Mouse (Mus musculus): Measurements from ENCODE around the gene Tmem170b.

Gene Tmem170b

DNA sequence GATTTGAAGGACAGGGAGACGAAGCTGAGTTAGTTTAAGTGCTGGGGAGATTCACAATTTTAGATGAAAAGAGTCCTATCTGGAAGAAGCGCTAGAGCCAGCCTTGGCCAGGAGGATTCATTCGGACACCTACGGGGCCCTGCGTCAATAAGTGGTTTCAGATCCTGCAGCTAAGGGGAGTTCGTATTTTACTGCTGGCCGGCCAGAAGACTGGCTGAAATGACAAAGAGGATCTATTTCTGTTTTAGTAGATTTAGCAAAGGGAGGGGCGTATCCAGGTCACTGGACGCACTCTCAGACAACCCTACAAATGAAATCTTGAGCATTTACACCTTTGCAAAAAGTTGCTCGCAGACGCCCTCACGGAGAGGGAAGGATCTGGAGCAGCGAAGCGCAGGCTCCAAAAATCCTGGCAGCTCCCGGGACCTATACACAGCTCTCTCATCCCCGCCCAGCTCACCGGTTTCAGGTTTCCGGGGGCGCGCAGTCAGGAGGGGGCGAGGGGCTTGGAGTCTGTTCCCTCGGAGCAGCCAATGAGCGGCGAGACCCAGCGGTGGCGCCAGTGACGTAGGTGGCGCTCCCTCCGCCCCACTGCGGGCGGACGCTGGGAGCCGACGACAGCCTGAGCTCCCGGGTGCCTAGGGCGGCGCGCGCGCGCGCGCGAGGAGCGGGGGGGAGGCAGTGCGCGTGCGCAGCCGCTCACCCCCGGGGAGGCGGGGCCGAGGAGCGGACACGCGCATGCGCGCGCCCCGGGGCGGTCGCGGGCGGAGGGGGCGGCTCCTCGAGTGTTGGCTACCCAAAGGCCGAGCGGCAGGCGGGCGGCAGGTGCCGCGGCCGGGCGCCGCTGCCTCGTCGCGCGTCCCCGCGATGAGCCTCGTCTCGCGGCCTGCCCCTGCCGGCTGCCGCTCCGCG is at the start of gene Tmem170b:
Gene Tmem170b, plus strand, starts transcription at position 809 of the 912 bp plus-strand sequence.
- DNase-seq (ENCODE audit: low spot score) = peak; percentile 96

DNA sequence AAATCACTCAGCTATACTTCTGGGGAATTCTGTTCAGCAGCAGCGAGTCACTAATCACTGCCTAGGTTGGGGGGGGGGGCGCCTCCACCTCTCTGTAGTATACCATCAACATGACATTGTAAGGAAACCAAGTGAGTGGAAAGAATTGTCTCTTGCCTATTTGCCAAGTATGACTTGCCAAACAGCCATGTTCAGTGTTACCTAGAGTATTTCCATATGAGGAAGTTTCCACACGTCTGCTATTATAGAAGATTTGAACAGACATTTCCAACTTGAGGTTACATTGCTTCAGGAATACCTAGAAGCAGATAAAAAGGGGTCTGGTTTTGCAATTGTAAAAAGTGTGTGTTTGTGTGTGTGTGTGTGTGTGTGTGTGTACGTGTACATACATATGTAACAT is 44.7 kb upstream of the Tmem170b start:
- no peak for DNase-seq (ENCODE audit: low spot score)

DNA sequence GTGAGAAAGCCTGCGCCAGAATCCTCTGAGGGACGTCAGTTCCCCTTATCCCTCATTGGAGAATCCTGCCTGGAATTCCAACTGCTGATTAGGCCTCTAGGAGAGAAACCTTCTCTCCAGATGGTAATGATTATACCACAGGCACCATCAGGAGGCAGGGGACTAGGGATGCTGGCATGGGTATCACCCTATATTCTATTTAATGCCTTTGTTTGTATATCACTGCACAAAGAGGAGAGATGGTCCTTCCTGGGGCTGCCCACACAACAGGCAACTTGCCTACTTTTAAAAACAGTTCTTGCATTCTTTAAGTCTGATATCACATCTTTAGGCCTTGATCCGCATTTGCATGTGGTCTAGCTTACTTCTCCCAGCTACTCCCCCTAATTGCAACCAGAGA is 37.3 kb upstream of the Tmem170b start:
- no peak for DNase-seq (ENCODE audit: low spot score)

DNA sequence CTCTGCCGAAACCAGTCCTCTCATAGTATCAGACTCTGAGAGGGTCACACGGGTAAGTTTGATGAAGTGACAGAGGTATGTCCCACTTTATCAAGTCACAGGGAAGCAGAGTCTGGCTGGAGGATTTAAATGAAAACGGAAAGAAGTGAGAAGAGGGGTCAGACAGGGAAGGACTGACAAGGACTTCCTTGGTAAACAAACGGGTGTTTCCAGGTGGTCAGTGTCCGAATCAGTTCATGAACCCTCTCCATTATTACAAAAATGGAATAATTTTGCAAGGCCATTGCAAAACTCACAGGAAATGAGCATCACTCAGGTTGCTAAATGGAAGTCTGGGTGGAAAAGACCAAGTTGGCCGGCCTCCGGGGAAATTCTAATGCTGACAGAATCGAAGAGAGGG is 36.8 kb upstream of the Tmem170b start:
- DNase-seq (ENCODE audit: low spot score) = no peak

DNA sequence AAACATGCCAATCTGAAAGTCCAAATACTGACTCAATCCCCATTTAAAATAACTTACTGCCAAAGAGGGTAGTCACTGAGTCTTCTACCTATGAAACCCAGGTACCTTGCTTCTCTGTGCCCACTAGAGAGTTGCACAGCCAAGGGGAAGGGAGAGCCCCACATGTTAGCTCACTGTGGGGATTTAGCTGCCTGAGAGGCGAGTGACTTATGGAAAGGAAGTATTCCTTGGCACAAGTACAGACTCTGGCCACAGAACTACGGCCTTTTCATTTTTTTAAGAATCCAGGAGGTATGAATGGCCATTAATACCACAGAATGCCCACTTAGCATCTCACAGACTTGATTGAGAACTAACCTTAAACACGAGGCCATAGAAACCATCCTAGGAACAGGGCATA is 35.9 kb upstream of the Tmem170b start:
- no peak for DNase-seq (ENCODE audit: low spot score)

DNA sequence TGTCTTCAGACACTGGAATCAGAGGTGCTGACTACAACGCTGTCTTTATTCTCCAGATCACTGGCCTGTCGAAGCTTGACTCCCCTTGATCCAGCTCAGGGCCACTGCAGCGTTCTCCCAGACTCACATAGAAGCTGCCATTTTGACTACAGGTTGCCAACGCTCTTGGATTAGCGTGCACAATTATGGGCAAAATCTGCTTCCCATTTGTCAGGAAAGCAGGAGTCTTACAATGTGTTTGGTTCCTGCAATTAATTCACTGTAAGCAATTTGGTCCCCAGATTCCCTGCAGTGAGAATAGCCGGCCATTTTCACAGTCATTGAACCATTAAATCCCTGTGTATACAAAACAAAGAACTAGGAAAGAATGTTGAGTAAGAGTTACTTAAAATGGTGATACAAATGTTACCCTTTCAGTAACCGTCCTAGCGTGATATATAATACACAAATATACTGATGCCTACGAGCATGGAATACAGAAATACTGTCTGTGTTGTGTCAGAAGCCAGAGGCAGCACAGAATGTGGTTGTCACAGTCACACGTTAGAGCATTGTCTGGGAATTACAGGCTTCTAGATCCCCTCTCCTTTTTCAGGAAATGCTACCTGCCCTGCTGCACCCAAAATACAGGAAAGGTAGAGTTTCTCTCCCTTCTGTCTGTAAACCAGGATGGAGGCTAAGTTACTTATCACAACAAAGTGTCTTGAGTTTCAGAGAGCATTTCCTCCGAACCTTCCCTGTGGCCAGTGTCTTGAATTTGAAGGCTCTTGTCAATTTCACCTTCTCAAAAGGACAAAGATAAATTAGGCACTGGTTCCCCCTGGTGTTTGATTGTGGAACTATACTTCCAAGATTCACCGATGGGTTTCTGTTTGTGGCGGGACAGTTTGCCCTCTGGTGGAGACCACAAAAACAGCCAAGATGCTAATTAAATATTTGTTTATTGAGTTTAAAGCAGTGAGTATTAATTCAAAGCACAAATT is 34.0 kb upstream of the Tmem170b start:
- peak; percentile 79 for DNase-seq (ENCODE audit: low spot score)

DNA sequence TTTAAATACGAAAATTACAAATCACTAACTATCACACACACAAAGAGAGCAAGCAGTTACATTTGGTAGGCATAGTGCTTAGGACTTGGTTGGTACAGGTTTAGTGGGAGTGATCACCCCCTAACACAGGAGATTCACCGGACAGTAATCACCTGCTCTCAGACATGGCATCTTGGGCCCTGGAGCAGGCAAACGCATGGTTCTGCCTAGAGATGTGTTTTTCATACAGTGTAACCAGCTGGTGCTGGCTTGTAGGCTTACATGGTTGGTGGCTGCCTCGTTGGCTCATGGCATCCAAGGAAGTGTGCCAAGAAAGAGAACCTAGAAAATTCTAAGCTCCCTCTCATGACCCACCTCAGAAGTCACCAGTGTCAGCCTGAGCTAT is 33.4 kb upstream of the Tmem170b start:
- DNase-seq (ENCODE audit: low spot score) = no peak

DNA sequence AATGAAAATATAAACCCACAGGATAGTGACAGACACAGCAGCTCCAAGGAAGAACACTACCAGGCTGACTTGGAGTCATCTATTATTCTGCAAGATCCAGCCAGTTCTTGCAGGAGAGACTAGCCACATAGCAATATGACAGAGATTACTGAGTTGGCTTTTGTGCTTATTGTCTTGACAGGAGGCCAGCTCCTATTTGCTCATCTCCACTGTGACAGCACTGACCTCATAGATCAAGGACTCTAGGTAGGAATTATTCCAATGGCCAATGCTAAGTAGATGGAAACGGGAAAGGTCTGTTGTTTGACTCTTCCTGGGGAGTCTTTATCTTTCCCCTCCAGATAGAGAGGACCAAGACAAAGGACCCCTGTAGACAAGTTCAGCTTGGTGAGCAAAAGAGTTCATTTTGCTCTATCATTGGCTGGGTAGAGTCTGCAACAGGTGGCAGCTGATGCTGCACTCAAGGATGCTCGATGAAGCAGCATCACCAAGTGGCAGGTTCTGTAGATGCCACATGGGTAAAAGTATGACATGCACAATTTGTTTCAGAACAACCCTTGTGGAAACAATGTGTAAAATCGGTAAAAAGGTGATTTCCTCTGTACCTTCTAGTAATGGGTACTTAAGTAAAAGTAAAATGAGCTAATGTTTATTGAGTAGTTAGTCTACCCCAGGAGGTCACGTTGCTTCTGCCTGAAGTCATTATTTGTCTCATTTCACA is 32.4 kb upstream of the Tmem170b start:
- DNase-seq (ENCODE audit: low spot score) = no peak

DNA sequence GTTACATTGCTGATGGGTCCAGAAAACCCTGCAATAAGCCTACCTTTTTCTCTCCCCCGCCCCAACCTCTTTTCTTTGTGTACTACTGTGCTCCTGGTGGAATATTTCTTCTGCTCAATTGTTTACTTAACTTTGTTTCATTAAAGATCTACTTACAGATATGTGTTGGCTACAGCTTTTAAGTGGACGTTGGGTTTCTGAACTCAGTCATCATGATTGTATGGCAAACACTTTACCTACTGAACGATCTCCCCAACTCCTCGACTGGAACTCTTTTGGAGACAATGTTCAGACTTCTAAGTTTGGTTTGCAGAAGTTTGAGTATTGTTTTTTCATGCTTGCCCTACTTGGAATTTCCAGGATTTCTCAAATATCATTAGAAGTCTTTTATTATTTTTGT is 24.6 kb upstream of the Tmem170b start:
- no peak for DNase-seq (ENCODE audit: low spot score)

DNA sequence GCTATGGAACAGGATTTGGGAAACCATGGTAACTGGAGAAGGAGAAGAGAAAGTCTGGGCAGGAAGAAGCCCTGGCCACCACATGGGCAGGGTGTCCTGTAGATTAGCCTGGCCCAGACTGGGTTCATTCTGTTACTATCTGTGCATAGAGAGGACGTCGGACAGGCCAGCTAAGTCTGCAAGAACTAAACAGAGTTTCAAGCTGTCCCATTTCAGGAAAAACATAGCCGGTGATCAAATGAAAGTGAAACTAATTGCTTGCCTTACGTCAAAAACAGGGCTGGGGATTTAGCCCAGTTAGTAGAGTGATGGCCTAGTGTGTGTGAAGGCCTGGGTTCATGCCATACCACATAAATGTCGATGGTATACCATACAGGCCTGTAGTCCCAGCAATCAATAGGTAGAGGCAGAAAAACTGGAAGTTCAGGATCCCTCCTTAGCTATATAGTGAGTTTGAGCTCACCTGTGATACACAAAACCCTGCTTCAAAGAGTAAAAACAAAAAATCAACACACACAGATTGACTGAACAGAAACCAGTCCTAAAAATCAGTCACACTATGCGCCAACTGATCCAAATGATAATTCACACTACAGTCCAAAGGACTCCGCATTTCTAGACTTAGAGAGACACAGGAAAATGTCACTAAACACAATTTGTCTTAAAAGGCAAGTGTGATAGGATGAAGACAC is 21.9 kb upstream of the Tmem170b start:
- DNase-seq (ENCODE audit: low spot score) = no peak

DNA sequence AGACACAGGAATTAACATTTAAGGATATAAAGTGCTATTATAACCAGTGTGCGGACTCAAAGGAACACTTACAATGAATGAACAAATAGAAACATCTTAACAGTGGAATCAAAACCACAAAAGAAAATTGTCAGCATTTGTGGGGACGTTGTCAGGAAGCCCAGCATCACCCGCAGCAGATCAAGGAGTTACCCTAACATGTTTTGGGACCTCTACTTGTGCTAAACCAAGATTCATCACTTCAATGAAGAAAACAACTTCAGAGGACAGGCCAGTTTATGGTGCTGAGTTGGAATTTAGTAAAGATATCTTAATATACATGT is 21.4 kb upstream of the Tmem170b start:
- no peak for DNase-seq (ENCODE audit: low spot score)

DNA sequence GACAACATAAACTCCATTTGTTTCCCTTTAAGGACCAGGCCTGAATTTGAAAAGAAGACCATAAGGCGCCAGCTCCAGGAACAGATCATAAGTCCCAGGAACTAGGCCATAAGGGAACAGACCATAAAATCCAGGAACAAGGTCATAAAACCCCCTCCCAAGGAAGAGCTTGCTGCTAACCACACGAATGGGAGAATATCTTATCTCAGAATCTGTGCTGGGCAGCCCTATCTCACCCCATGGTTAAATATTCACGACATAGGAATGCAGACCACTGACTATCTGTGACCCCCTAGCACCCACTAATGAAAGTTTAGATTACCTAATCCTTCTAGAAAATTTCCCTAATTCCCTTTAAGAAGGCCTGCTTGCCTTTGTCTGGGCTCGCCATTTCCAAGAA is 20.8 kb upstream of the Tmem170b start:
- DNase-seq (ENCODE audit: low spot score) = no peak

DNA sequence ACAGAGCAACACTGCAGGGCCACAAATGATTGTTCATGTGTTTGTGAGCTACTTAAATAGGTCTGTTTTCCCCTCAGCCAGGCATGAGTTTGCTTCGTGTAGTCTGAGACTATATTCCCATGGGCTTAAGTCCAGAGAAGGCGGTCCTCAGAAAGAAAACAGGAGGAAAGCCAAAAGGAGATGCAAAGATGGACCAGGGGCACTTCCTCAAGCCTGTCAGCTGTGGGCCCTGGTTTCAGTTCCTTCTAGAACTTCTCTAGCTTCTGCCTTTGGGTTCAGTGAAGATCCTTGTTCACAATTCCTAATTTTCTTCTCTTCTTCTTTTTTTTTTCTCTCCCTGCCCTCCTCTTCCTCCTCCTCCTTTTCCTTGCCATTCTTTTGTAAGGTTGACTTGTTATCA is 9.0 kb upstream of the Tmem170b start:
- DNase-seq (ENCODE audit: low spot score) = no peak

DNA sequence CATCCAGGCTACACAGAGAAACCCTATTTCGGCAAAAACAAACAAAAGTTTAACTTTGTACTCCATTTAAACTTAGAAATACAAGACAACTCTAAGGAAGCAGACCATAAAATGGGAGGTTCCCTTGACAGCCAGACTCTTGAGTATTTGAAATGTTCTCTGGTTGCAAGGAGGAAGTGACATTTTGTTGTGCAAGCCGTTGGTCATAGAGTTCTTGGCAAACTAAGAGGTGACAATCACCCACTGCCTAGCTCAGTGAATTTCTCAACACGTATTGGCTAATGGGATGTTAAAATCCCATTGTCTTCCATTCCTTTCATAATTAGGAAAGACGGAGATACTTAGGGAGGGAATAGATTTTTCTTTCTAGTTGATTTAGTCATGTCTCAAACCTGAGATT is 5.7 kb upstream of the Tmem170b start:
- DNase-seq (ENCODE audit: low spot score) = no peak

DNA sequence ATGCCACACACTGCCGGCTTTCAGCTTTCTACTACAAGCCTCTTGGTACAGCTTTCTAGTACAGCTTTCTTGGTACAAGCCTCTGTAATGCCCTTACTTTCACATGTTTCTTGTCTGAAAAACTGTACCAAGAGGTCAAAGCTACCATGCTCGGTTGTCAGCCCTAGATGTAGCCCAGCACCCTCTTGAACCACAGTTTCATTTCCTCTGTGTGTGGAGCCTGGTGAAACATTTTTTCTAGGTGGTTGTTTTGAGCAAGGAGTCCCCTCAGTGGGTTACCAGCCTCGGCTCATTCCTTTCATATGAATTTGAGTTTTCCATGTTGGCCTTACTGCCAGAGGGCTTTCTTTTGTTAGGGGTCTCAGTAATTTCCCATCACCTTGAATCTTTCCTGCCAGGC is 4.7 kb upstream of the Tmem170b start:
- DNase-seq (ENCODE audit: low spot score) = no peak

DNA sequence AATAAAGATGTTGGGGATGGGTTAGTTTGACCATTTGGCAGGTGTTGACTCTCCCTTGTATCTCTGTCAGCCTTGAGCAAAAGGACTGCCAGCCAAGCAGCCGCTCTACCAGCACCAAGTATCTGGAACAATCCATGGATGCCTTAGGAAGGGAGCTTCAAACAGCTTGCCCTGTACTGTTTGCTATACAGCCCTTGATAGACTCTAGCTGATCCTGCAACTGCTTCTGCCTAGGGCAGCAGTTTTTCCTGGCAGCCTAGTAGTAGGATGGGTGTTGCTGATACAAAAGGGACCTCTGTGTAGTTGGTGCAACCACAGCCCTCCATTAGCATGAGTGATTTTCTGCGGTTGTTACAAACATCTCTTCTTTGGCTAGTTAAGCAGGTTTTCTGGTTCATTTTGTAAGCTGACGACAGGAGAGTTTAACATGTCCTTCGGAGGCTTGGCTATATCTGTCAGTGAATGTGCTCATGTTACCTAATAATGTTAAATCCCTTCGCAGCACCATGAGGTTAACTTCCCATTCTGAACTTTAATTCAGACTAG is 1.7 kb upstream of the Tmem170b start:
- no peak for DNase-seq (ENCODE audit: low spot score)

DNA sequence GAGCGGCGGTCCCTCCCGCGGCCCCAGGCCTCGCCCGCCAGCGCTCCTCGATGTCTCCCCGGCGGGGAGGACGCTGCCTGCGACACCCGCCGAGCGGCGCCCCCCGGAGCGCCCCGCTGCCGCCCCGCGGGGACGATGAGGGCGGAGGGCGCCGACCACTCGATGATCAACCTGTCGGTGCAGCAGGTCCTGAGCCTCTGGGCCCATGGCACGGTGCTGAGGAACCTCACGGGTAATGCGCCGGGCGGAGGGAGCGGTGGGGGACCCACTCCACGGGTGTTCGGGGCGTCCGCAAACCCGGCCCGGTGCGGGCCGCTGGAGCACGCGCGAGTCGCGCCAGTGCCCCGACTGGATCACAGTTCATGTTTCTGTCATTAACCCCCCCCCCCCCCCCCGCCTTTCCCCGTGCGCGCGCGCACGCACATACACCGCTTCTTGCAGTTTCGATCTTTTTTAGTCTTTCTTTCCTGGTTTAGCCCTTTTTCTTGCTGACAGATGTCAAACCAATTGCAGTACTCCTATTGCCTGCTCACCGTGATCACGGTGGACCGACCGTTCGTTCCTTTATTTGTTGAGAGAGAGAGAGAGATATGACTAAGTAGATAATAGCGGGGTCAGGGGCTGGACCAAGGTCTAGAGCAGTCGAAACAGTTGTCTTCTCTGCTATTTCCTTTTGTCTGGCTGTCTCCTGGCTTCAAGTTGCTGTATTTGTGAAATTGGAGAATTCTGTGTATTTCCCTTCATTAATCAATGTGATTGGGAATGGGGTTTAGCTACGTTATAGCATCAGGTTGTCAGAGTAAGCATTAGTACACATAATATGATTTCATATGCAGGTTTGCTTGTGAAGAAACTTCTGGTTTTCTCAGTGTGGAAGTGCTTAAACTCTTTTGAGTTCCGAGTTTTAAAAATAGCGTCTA is 634 bp downstream of the Tmem170b start:
- peak; percentile 51 for DNase-seq (ENCODE audit: low spot score)

DNA sequence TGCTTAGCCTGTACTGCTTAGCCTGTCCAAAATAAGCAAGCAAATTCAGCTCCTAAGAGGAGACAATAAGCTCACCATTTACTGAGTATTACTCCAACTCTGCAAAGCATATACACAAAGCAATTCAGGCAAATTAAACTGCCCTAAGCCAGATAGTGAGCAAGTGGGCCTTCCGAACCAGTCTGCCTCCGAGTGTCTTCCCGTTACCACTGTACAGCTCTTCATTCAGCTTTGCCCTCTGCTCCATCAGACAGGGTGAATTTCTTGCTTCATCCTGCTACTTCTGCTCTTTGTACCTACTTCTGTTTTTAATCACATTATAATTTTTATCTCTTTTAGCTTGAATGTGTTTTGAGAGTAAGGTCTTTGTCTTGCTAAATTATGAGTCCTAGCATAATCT is 1.9 kb downstream of the Tmem170b start:
- DNase-seq (ENCODE audit: low spot score) = no peak

DNA sequence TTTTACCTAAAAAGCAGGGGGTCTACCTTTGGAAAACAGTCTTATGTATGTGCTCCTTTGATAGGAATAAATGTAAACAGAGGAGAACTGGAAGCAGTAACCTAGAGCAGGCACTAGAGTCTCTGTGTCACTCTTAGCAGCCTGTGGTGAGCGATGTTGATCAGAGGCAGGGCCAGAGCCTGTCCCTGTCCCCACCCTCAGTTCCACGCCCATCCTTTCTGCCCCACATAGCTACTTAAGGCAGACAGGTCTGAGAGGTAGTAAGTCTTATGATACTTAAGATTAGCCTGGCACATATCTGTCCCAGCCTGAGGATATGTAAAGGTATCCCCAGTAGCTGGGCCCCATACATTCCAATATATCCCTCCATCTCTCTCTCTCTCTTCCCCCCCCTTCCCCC is 2.9 kb downstream of the Tmem170b start:
- DNase-seq (ENCODE audit: low spot score) = no peak

DNA sequence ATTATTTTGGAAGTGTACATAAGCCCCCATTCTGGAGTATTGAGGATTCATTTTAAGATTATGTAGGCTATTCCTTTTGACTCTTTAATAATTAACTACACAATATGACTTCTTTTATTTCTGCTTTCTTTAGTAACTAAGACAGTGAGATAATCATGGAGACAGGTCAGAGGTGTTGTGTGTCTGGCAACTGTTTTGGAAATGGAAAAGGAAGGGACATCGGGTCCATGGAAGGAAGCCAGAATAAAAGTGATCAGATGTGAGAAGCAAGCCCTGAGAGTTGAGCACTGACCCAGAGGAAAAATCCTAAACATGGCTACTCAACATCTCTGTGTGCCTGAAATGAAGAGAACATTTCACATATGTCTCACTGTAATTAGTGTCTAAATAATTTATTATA is 5.3 kb downstream of the Tmem170b start:
- DNase-seq (ENCODE audit: low spot score) = no peak

Measured in urinary bladder, postnatal 14 days (tissue).